Mouse (Mus musculus) limb, embryonic 12.5 days (tissue): ENCODE measurements around the gene Zhx3. TPM values are rescaled to one million over a fixed set of nuclear protein-coding genes. Genes with fewer than 3 reads are reported as not detected.

ENCODE experiments used
- ATAC-seq: fragments of 200-750 bp; cut with Nextera tagmentation; 2 replicates; pipeline ENCODE4 v1.8.0; 2017; ENCODE audit warnings: low read depth, moderate TSS enrichment; ENCODE audit not compliant: insufficient number of reproducible peaks, insufficient read depth, low FRiP score, low TSS enrichment
- H3K27ac ChIP-seq: fragments of 300-500 bp; sonication (generic); 2 replicates; pipeline ENCODE4 v1.5.1; 2016; ENCODE audit warnings: mild to moderate bottlenecking, moderate library complexity
- H3K27me3 ChIP-seq: fragments of 300-500 bp; sonication (generic); 2 replicates; pipeline ENCODE4 v1.6.1; 2016; ENCODE audit warnings: mild to moderate bottlenecking, moderate library complexity
- H3K36me3 ChIP-seq: fragments of 300-500 bp; sonication (generic); 2 replicates; pipeline ENCODE4 v1.6.1; 2016; ENCODE audit warnings: mild to moderate bottlenecking, moderate library complexity
- H3K4me1 ChIP-seq: fragments of 300-500 bp; sonication (generic); replicated peaks from 2 replicates; pipeline ENCODE4 v1.6.1; 2016
- H3K4me2 ChIP-seq: fragments of 300-500 bp; sonication (generic); 2 replicates; pipeline ENCODE4 v1.6.1; 2016; ENCODE audit warnings: mild to moderate bottlenecking, moderate library complexity
- H3K4me3 ChIP-seq: fragments of 300-500 bp; sonication (generic); replicated peaks from 2 replicates; pipeline ENCODE4 v1.5.1; 2016; ENCODE audit warnings: mild to moderate bottlenecking
- H3K9ac ChIP-seq: fragments of 300-500 bp; sonication (generic); replicated peaks from 2 replicates; pipeline ENCODE4 v1.6.1; 2016; ENCODE audit warnings: mild to moderate bottlenecking, moderate library complexity
- H3K9me3 ChIP-seq: fragments of 300-500 bp; sonication (generic); 2 replicates; pipeline ENCODE4 v1.6.1; 2016; ENCODE audit warnings: mild to moderate bottlenecking, moderate library complexity
- WGBS: fragments of 180-500 bp; shearing (Covaris S2); methylation state at CpG from one replicate; pipeline ENCODE4 v1.1.7; 2016; 5-methylcytosine and 5-hydroxymethylcytosine counted together
- polyA plus RNA-seq: library from polyadenylated mRNA; unstranded; fragments of >200 nt; fragmentation: Nextera tagmentation; extraction: Ambion mirVana; gene quantifications from 2 replicates; pipeline ENCODE4 v1.2.1, GENCODE M21; 2016

The Zhx3 gene
- polyA plus RNA-seq, 1 experiment from 2014 or later, result 10.4 TPM

GRCm38 (mm10) chr2:160724536-160724935, 148.3 kb downstream of the Zhx3 start:
- no peak overlapping the region for H3K9ac ChIP-seq
- no peak overlapping the region for H3K27ac ChIP-seq
- H3K36me3 ChIP-seq, result peaks cover 59% of the 10 kb centered on the region
- 94% methylated on average over 5 of the region's 5 CpGs for WGBS
- no peaks in the 10 kb centered on the region; the same call in 1 of the 2 replicates for H3K4me1 ChIP-seq
- no peak for ATAC-seq
- no peak overlapping the region for H3K4me3 ChIP-seq
- no peaks in the 10 kb centered on the region for H3K9me3 ChIP-seq
- H3K4me2 ChIP-seq, result no peak overlapping the region
- H3K27me3 ChIP-seq, result no peaks in the 10 kb centered on the region

- H3K27ac ChIP-seq, result no peak overlapping the region
- no peak overlapping the region for H3K9ac ChIP-seq
- no peaks in the 10 kb centered on the region for H3K4me1 ChIP-seq
- 92% methylated on average over 4 of the region's 4 CpGs for WGBS
- H3K36me3 ChIP-seq, result peaks cover 67% of the 10 kb centered on the region
- no peaks in the 10 kb centered on the region for H3K27me3 ChIP-seq
- no peaks in the 10 kb centered on the region for H3K9me3 ChIP-seq
- no peak for ATAC-seq
- H3K4me2 ChIP-seq, result no peak overlapping the region
- no peak overlapping the region for H3K4me3 ChIP-seq
Observed at GRCm38 (mm10) chr2:160723613-160724375, 149.0 kb downstream of the Zhx3 start.

GRCm38 (mm10) chr2:160722714-160723113, 150.1 kb downstream of the Zhx3 start:
- peaks cover 77% of the 10 kb centered on the region for H3K36me3 ChIP-seq
- H3K4me2 ChIP-seq, result no peak overlapping the region

GRCm38 (mm10) chr2:160718811-160719210, 154.0 kb downstream of the Zhx3 start:
- Histone ChIP-seq H3K36me3 (peaks cover 95% of the 10 kb centered on the region), H3K27ac (no peak overlapping the region), H3K9ac (no peak overlapping the region), H3K4me2 (no peak overlapping the region), H3K4me3 (no peak overlapping the region), H3K9me3 (no peaks in the 10 kb centered on the region), H3K4me1 (no peaks in the 10 kb centered on the region), H3K27me3 (no peaks in the 10 kb centered on the region)
- WGBS, result 81% methylated on average over 3 of the region's 3 CpGs
- no peak for ATAC-seq

More at GRCm38 (mm10) chr2:160722714-160723113, 150.1 kb downstream of the Zhx3 start:
- ATAC-seq, result no peak
- no peaks in the 10 kb centered on the region for H3K9me3 ChIP-seq
- H3K27ac ChIP-seq, result no peak overlapping the region
- no peak overlapping the region for H3K9ac ChIP-seq
- H3K27me3 ChIP-seq, result no peaks in the 10 kb centered on the region
- H3K4me3 ChIP-seq, result no peak overlapping the region
- WGBS, result 86% methylated on average over 4 of the region's 4 CpGs
- H3K4me1 ChIP-seq, result no peaks in the 10 kb centered on the region

- no peak for ATAC-seq
- Histone ChIP-seq H3K4me2 (no peak overlapping the region), H3K9ac (no peak overlapping the region), H3K4me3 (no peak overlapping the region), H3K9me3 (no peaks in the 10 kb centered on the region), H3K27ac (no peak overlapping the region), H3K36me3 (peaks cover 94% of the 10 kb centered on the region), H3K27me3 (no peaks in the 10 kb centered on the region), H3K4me1 (no peaks in the 10 kb centered on the region)
- WGBS, result 79% methylated on average over 5 of the region's 5 CpGs
Observed at GRCm38 (mm10) chr2:160717269-160717668, 155.5 kb downstream of the Zhx3 start.

- whole genome bisulfite sequencing, result 95% methylated on average over 4 of the region's 4 CpGs
- no peak for ATAC-seq
- no peak overlapping the region for H3K4me3 ChIP-seq
- H3K4me1 ChIP-seq, result no peaks in the 10 kb centered on the region
- H3K27ac ChIP-seq, result no peak overlapping the region
- H3K4me2 ChIP-seq, result no peak overlapping the region
- H3K9me3 ChIP-seq, result no peaks in the 10 kb centered on the region
- H3K9ac ChIP-seq, result no peak overlapping the region
- peaks cover 94% of the 10 kb centered on the region for H3K36me3 ChIP-seq
- H3K27me3 ChIP-seq, result no peaks in the 10 kb centered on the region
Observed at GRCm38 (mm10) chr2:160715463-160716030, 157.3 kb downstream of the Zhx3 start.

GRCm38 (mm10) chr2:160707673-160708072, 165.1 kb downstream of the Zhx3 start:
- WGBS, result 98% methylated on average over 3 of the region's 3 CpGs
- no peak overlapping the region for H3K4me3 ChIP-seq
- no peaks in the 10 kb centered on the region for H3K4me1 ChIP-seq
- ATAC-seq, result no peak
- H3K36me3 ChIP-seq, result peaks cover 88% of the 10 kb centered on the region
- H3K9ac ChIP-seq, result no peak overlapping the region
- H3K4me2 ChIP-seq, result no peak overlapping the region
- no peaks in the 10 kb centered on the region for H3K9me3 ChIP-seq
- H3K27me3 ChIP-seq, result no peaks in the 10 kb centered on the region
- H3K27ac ChIP-seq, result no peak overlapping the region

GRCm38 (mm10) chr2:160702824-160703223, 170.0 kb downstream of the Zhx3 start:
- Histone ChIP-seq H3K4me1 (no peaks in the 10 kb centered on the region), H3K4me2 (no peak overlapping the region), H3K9me3 (no peaks in the 10 kb centered on the region), H3K27ac (no peak overlapping the region), H3K36me3 (peaks cover 80% of the 10 kb centered on the region), H3K4me3 (no peak overlapping the region), H3K9ac (no peak overlapping the region), H3K27me3 (no peaks in the 10 kb centered on the region)
- ATAC-seq, result no peak

- Histone ChIP-seq H3K27ac (no peak overlapping the region), H3K4me2 (no peak overlapping the region), H3K4me1 (no peaks in the 10 kb centered on the region), H3K4me3 (no peak overlapping the region), H3K9me3 (no peaks in the 10 kb centered on the region), H3K27me3 (no peaks in the 10 kb centered on the region), H3K36me3 (peaks cover 76% of the 10 kb centered on the region), H3K9ac (no peak overlapping the region)
- no peak for ATAC-seq
- WGBS, result 96% methylated on average over 3 of the region's 3 CpGs
Observed at GRCm38 (mm10) chr2:160701603-160702002, 171.2 kb downstream of the Zhx3 start.

- H3K9me3 ChIP-seq, result no peaks in the 10 kb centered on the region
- no peak overlapping the region for H3K9ac ChIP-seq
- H3K4me3 ChIP-seq, result no peak overlapping the region
- ATAC-seq, result no peak
- 87% methylated on average over 5 of the region's 5 CpGs for WGBS
- no peak overlapping the region for H3K27ac ChIP-seq
- H3K4me1 ChIP-seq, result no peaks in the 10 kb centered on the region
- no peak overlapping the region for H3K4me2 ChIP-seq
- no peaks in the 10 kb centered on the region for H3K27me3 ChIP-seq
- peaks cover 76% of the 10 kb centered on the region for H3K36me3 ChIP-seq
Observed at GRCm38 (mm10) chr2:160700271-160700670, 172.5 kb downstream of the Zhx3 start.
